Mouse (Mus musculus): ENCODE measurements at regions not wholly inside any gene's neighbourhood (a gene's known extent, or its start where the extent isn't known, plus 50 kb on each side); places are given as distances from the start of the nearest gene placed in this dataset.

DNA sequence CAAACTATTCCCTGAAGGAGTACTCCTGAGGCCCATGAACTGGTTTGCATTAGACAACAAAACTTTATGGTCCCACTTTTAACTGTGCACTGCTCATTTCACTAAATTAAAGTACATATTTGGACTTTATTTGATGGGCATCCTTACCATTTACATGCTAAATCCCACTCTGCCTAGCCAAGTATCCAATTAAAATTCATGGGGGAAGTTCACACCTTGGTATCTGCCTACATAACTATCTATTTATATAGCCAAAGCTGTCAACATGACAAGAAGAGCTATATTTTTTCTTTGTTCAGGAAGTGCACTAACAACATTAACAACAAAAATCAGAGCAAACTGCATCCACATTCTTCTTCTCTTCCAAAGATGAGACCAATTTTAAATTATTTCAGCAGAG is 317.7 kb upstream of the Nwd2 start:
- in situ Hi-C loops (cut with MboI; ENCODE audit: low pct_ligation_motif_present, low pct_unique_long_range_greater_than_20kb, low sequenced_read_pairs) (no loop called here), dilution Hi-C loops (cut with MboI; ENCODE audit: extremely low pct_ligation_motif_present, extremely low pct_unique_long_range_greater_than_20kb, low sequenced_read_pairs) (no loop called here)
- no peak overlapping the region for H3K4me2 ChIP-seq (ENCODE audit: insufficient read depth, low read depth, poor library complexity, severe bottlenecking)
- DNase-seq (ENCODE audit: extremely low read depth): no peak
- no peak overlapping the region for H3K4me3 ChIP-seq (replicated peaks in 1 of 3; ENCODE audit: low read depth in 2 of 3, low read length in 2 of 3, poor library complexity in 1 of 3)
- no peaks in the 10 kb centered on the region for H3K4me1 ChIP-seq (ENCODE audit: control insufficient read depth in 1 of 2, insufficient read depth in 2 of 2)
- TF ChIP-seq USF1 (IDR thresholded peaks at IDR 0.05; ENCODE audit: low read depth, low read length) (no peak), ZMIZ1 (IDR thresholded peaks at IDR 0.05; ENCODE audit: low read depth, low read length) (no peak), MAX (IDR thresholded peaks at IDR 0.05; ENCODE audit: low read length) (no peak), KAT2A (IDR thresholded peaks at IDR 0.05; ENCODE audit: insufficient replicate concordance, low read length) (no peak), CTCF (conservative IDR thresholded peaks at IDR 0.05 in 1 of 2, IDR thresholded peaks at IDR 0.05 in 1 of 2; ENCODE audit: low read depth in 2 of 2, low read length in 2 of 2) (no peak), USF2 (conservative IDR thresholded peaks at IDR 0.05; ENCODE audit: low read depth, low read length) (no peak), MYC (IDR thresholded peaks at IDR 0.05; ENCODE audit: low read depth, low read length) (no peak), HCFC1 (IDR thresholded peaks at IDR 0.05; ENCODE audit: low read depth, low read length) (no peak), MEF2A (IDR thresholded peaks at IDR 0.05; ENCODE audit: borderline replicate concordance, low read depth, low read length) (no peak), SIN3A (IDR thresholded peaks at IDR 0.05; ENCODE audit: low read length) (no peak), ZKSCAN1 (IDR thresholded peaks at IDR 0.05; ENCODE audit: borderline replicate concordance, low read depth, low read length) (no peak), ELF1 (IDR thresholded peaks at IDR 0.05; ENCODE audit: low read depth, low read length) (no peak), BHLHE40 (IDR thresholded peaks at IDR 0.05; ENCODE audit: low read depth, low read length) (no peak), NELFE (IDR thresholded peaks at IDR 0.05; ENCODE audit: low read depth, low read length) (no peak)
- no peaks in the 10 kb centered on the region for H3K9me3 ChIP-seq (replicated peaks; ENCODE audit: low read length)
- no peak overlapping the region for H3K9ac ChIP-seq (ENCODE audit: insufficient read depth, low read depth)
- no peaks in the 10 kb centered on the region for H3K79me2 ChIP-seq (replicated peaks; ENCODE audit: control insufficient read depth, extremely low read depth, insufficient read depth, poor library complexity, severe bottlenecking)
- no peak overlapping the region for H3K27ac ChIP-seq (ENCODE audit: insufficient read depth, low read depth)
- no peaks in the 10 kb centered on the region for H3K36me3 ChIP-seq (replicated peaks in 1 of 2; ENCODE audit: control insufficient read depth in 1 of 2, insufficient read depth in 1 of 2, low read length in 1 of 2)
- no peaks in the 10 kb centered on the region for H3K27me3 ChIP-seq (replicated peaks)

DNA sequence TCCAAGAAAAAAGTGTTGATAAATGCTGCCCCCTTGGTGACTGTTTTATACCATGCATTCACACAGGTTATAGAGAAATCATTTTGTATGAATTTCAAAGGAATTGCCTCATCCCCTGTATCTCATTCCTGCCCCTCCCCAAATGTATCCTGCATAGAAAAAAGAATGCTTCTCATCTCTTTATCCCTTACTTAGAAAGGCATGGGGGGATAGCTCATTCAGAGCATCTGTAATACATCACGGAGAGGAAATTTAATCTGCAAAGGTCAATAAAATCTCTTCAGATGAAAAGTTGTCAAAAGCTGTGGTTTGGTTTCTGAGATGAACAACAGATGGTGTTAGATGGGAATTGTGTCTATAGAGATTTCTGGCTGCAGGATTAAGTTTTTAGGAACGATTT is 297.8 kb upstream of the Nwd2 start:
- H3K4me3 ChIP-seq (replicated peaks in 1 of 3; ENCODE audit: low read depth in 2 of 3, low read length in 2 of 3, poor library complexity in 1 of 3): no peak overlapping the region
- in situ Hi-C loops (cut with MboI; ENCODE audit: low pct_ligation_motif_present, low pct_unique_long_range_greater_than_20kb, low sequenced_read_pairs): no loop called here

More for the DNA sequence above, 297.8 kb upstream of the Nwd2 start:
- Histone ChIP-seq H3K27me3 (replicated peaks) (no peaks in the 10 kb centered on the region), H3K9me3 (replicated peaks; ENCODE audit: low read length) (no peaks in the 10 kb centered on the region), H3K4me1 (ENCODE audit: control insufficient read depth in 1 of 2, insufficient read depth in 2 of 2) (no peaks in the 10 kb centered on the region), H3K79me2 (replicated peaks; ENCODE audit: control insufficient read depth, extremely low read depth, insufficient read depth, poor library complexity, severe bottlenecking) (no peaks in the 10 kb centered on the region), H3K36me3 (replicated peaks in 1 of 2; ENCODE audit: control insufficient read depth in 1 of 2, insufficient read depth in 1 of 2, low read length in 1 of 2) (no peaks in the 10 kb centered on the region), H3K9ac (ENCODE audit: insufficient read depth, low read depth) (no peak overlapping the region), H3K27ac (ENCODE audit: insufficient read depth, low read depth) (no peak overlapping the region), H3K4me2 (ENCODE audit: insufficient read depth, low read depth, poor library complexity, severe bottlenecking) (no peak overlapping the region)
- TF ChIP-seq EP300 (IDR thresholded peaks at IDR 0.05; ENCODE audit: low read length): no peak
- TF ChIP-seq RAD21 (IDR thresholded peaks at IDR 0.05; ENCODE audit: low read depth, low read length): no peak
- no peak for TF ChIP-seq CHD1 (IDR thresholded peaks at IDR 0.05; ENCODE audit: low read depth, low read length)
- TF ChIP-seq MAX (IDR thresholded peaks at IDR 0.05; ENCODE audit: low read length): no peak
- no peak for TF ChIP-seq KAT2A (IDR thresholded peaks at IDR 0.05; ENCODE audit: insufficient replicate concordance, low read length)
- TF ChIP-seq MAZ (IDR thresholded peaks at IDR 0.05; ENCODE audit: low read depth, low read length): no peak
- TF ChIP-seq HCFC1 (IDR thresholded peaks at IDR 0.05; ENCODE audit: low read depth, low read length): no peak
- TF ChIP-seq MAFK (IDR thresholded peaks at IDR 0.05; ENCODE audit: insufficient replicate concordance, low read length): no peak
- no peak for TF ChIP-seq TCF12 (IDR thresholded peaks at IDR 0.05; ENCODE audit: low read depth, low read length)
- TF ChIP-seq ZNF384 (IDR thresholded peaks at IDR 0.05; ENCODE audit: low read depth, low read length): no peak
- TF ChIP-seq ZC3H11A (IDR thresholded peaks at IDR 0.05; ENCODE audit: low read depth, low read length): no peak
- no peak for TF ChIP-seq MYC (IDR thresholded peaks at IDR 0.05; ENCODE audit: low read depth, low read length)
- no peak for TF ChIP-seq TBP (conservative IDR thresholded peaks at IDR 0.05; ENCODE audit: low read depth, low read length)
- TF ChIP-seq POLR2AphosphoS2 (IDR thresholded peaks at IDR 0.05; ENCODE audit: low read depth, low read length): no peak
- no peak for TF ChIP-seq IRF4 (IDR thresholded peaks at IDR 0.05; ENCODE audit: low read depth, low read length)
- TF ChIP-seq USF2 (conservative IDR thresholded peaks at IDR 0.05; ENCODE audit: low read depth, low read length): no peak
- TF ChIP-seq CHD2 (IDR thresholded peaks at IDR 0.05; ENCODE audit: low read length): no peak
- TF ChIP-seq JUN (IDR thresholded peaks at IDR 0.05; ENCODE audit: insufficient read depth, low read depth, low read length): no peak
- TF ChIP-seq ETS1 (conservative IDR thresholded peaks at IDR 0.05; ENCODE audit: low read depth, low read length): no peak
- DNase-seq (ENCODE audit: extremely low read depth): no peak
- dilution Hi-C loops (cut with MboI; ENCODE audit: extremely low pct_ligation_motif_present, extremely low pct_unique_long_range_greater_than_20kb, low sequenced_read_pairs): no loop called here

All from CH12.LX (cell line).